Mouse (Mus musculus) C2C12 (cell line): ENCODE measurements around the gene Mrfap1. TPM values are rescaled to one million over a fixed set of nuclear protein-coding genes. Genes with fewer than 3 reads are reported as not detected.

Experiments used
- H3K27me3 ChIP-seq: one replicate; pipeline ENCODE4 v1.6.1; 2011; ENCODE audit not compliant: control insufficient read depth, insufficient read depth, insufficient read length
- H3K36me3 ChIP-seq: one replicate; pipeline ENCODE4 v1.6.1; 2011; ENCODE audit not compliant: control insufficient read depth, insufficient read depth
- H3K4me3 ChIP-seq: one replicate; pipeline ENCODE4 v1.5.1; 2011; ENCODE audit warnings: mild to moderate bottlenecking, control low read depth; ENCODE audit not compliant: poor library complexity, insufficient read depth, severe bottlenecking
- H3K79me2 ChIP-seq: one replicate; pipeline ENCODE4 v1.6.1; 2011; ENCODE audit not compliant: control insufficient read depth, insufficient read depth
- H3K79me3 ChIP-seq: one replicate; pipeline ENCODE4 v1.6.1; 2011; ENCODE audit warnings: low read depth, control low read depth
- H3ac ChIP-seq: one replicate; pipeline ENCODE3; 2011; ENCODE audit warnings: low read depth; ENCODE audit not compliant: control insufficient read depth, insufficient read length
- CEBPB ChIP-seq: IDR thresholded peaks from one replicate; pipeline ENCODE4 v1.6.1; 2011; ENCODE audit warnings: low read depth, mild to moderate bottlenecking, control low read depth, moderate library complexity
- CTCF ChIP-seq: IDR thresholded peaks from one replicate; pipeline ENCODE4 v1.5.1; 2011; ENCODE audit not compliant: control insufficient read depth, insufficient read depth, insufficient read length
- FOSL1 ChIP-seq: IDR thresholded peaks from one replicate; pipeline ENCODE4 v1.8.0; 2011; ENCODE audit warnings: mild to moderate bottlenecking, low read length; ENCODE audit not compliant: poor library complexity, insufficient read depth, severe bottlenecking
- MAX ChIP-seq: IDR thresholded peaks from one replicate; pipeline ENCODE4 v1.6.1; 2011; ENCODE audit warnings: mild to moderate bottlenecking, control low read depth
- MYOD1 ChIP-seq: IDR thresholded peaks from one replicate; pipeline ENCODE4 v1.6.1; 2011; ENCODE audit warnings: low read depth; ENCODE audit not compliant: control insufficient read depth, insufficient read length
- MYOG ChIP-seq: IDR thresholded peaks from one replicate; pipeline ENCODE4 v1.6.1; 2011; ENCODE audit not compliant: control insufficient read depth, insufficient read length; ENCODE audit errors: extremely low read depth
- USF1 ChIP-seq: IDR thresholded peaks from one replicate; pipeline ENCODE4 v1.6.1; 2011; ENCODE audit warnings: low read depth, mild to moderate bottlenecking, control low read depth, moderate library complexity
- polyA plus RNA-seq: library from polyadenylated mRNA; unstranded; fragments of >200 nt; fragmentation: generic; extraction: Trizol; gene quantifications from one replicate; pipeline ENCODE4 v1.2.1, GENCODE M21; 2012; ENCODE audit warnings: missing spikeins

Mrfap1 gene
- polyA plus RNA-seq, 1 experiment, result 347 TPM

GRCm38 (mm10) chr5:36766958-36767703 is 29.4 kb downstream of the Mrfap1 start:
- Histone ChIP-seq H3K4me3 (no peak overlapping the region), H3K36me3 (no peaks in the 10 kb centered on the region), H3K27me3 (peaks cover 13% of the 10 kb centered on the region), H3ac (no peak overlapping the region), H3K79me2 (no peaks in the 10 kb centered on the region), H3K79me3 (no peaks in the 10 kb centered on the region)
- no peak for TF ChIP-seq FOSL1

- H3ac ChIP-seq, result no peak overlapping the region
- H3K36me3 ChIP-seq, result no peaks in the 10 kb centered on the region
Observed at GRCm38 (mm10) chr5:36759848-36760247, 36.7 kb downstream of the Mrfap1 start.

GRCm38 (mm10) chr5:36757033-36757432 is 39.5 kb downstream of the Mrfap1 start:
- no peaks in the 10 kb centered on the region for H3K79me3 ChIP-seq
- no peak overlapping the region for H3K4me3 ChIP-seq
- H3ac ChIP-seq, result no peak overlapping the region
- H3K27me3 ChIP-seq, result peaks cover 3% of the 10 kb centered on the region
- no peaks in the 10 kb centered on the region for H3K79me2 ChIP-seq
- TF ChIP-seq CTCF, result no peak
- TF ChIP-seq MYOD1, result no peak
- TF ChIP-seq MYOG, result no peak
- TF ChIP-seq MAX, result no peak
- no peak for TF ChIP-seq FOSL1
- TF ChIP-seq USF1, result no peak
- no peak for TF ChIP-seq CEBPB
- H3K36me3 ChIP-seq, result no peaks in the 10 kb centered on the region

More at GRCm38 (mm10) chr5:36759848-36760247, 36.7 kb downstream of the Mrfap1 start:
- no peak overlapping the region for H3K4me3 ChIP-seq
- H3K79me3 ChIP-seq, result no peaks in the 10 kb centered on the region
- H3K27me3 ChIP-seq, result peaks cover 3% of the 10 kb centered on the region
- no peak for TF ChIP-seq USF1
- TF ChIP-seq FOSL1, result no peak
- TF ChIP-seq MYOG, result no peak
- no peak for TF ChIP-seq CTCF
- no peak for TF ChIP-seq MAX
- no peak for TF ChIP-seq CEBPB
- TF ChIP-seq MYOD1, result no peak
- no peaks in the 10 kb centered on the region for H3K79me2 ChIP-seq

GRCm38 (mm10) chr5:36750119-36751078 is 46.2 kb downstream of the Mrfap1 start:
- peaks cover 25% of the 10 kb centered on the region for H3K79me2 ChIP-seq
- no peak overlapping the region for H3K4me3 ChIP-seq
- TF ChIP-seq CEBPB (no peak), MAX (no peak), USF1 (no peak), MYOG (no peak), FOSL1 (no peak), MYOD1 (no peak), CTCF (no peak)
- no peaks in the 10 kb centered on the region for H3K36me3 ChIP-seq
- peaks cover 7% of the 10 kb centered on the region for H3K79me3 ChIP-seq
- no peaks in the 10 kb centered on the region for H3K27me3 ChIP-seq
- H3ac ChIP-seq, result no peak overlapping the region

- peak within 1 kb of the TSS; percentile 81 for H3K4me3 ChIP-seq
- TF ChIP-seq MAX, result no peak
- no peak for TF ChIP-seq USF1
- TF ChIP-seq CEBPB, result peak; percentile 50
- no peak for TF ChIP-seq CTCF
- no peaks in the 10 kb centered on the region for H3K27me3 ChIP-seq
- H3K36me3 ChIP-seq, result no peaks in the 10 kb centered on the region
- H3K79me3 ChIP-seq, result peaks cover 7% of the 10 kb centered on the region
- H3K79me2 ChIP-seq, result peaks cover 25% of the 10 kb centered on the region
- peak within 1 kb of the TSS; percentile 76 for H3ac ChIP-seq
Observed at GRCm38 (mm10) chr5:36748536-36749061, 48.0 kb downstream of the Mrfap1 start, which contains the start of gene Bloc1s4. TSS of gene Bloc1s4 (minus strand) at chr5:36748650.
